Mouse (Mus musculus): Measurements from ENCODE around the gene Praf2. TPM values are rescaled to one million over a fixed set of nuclear protein-coding genes. Genes with fewer than 3 reads are reported as not detected.

Praf2 gene
- 10 to 100 TPM; 23.5 to 24.1 TPM for polyA plus RNA-seq (2017; shearing (Covaris generic))

GRCm38 (mm10) chrX:7728215-7728921, at the start of gene Praf2:
Gene Praf2 (plus strand): TSS chrX:7728439.

GRCm38 (mm10) chrX:7680864-7681263, 47.4 kb upstream of the Praf2 start, which contains the start of gene Magix:
Gene Magix (minus strand): TSS chrX:7681251.

GRCm38 (mm10) chrX:7696954-7697381, 31.3 kb upstream of the Praf2 start, which contains the start of gene Gpkow:
Gene Gpkow (plus strand): TSS chrX:7697131.

GRCm38 (mm10) chrX:7714135-7714899, 13.9 kb upstream of the Praf2 start, which contains the start of gene Wdr45:
Gene Wdr45 (plus strand): TSS chrX:7714333.

GRCm38 (mm10) chrX:7721514-7722281, 6.5 kb upstream of the Praf2 start, which contains the start of gene Gm45208:
Gene Gm45208 (plus strand): TSS chrX:7722245.

GRCm38 (mm10) chrX:7750432-7751116, 22.3 kb downstream of the Praf2 start, which contains the start of gene Ccdc120:
Gene Ccdc120 (minus strand): TSS chrX:7750905.

GRCm38 (mm10) chrX:7762137-7762920, 34.1 kb downstream of the Praf2 start, which contains the start of gene Tfe3:
Gene Tfe3 (plus strand): TSS chrX:7762560.

Other genes starting within 250 kb of the Praf2 start
- 100 to 1,000 TPM; 131 to 160 TPM for gene Foxp3, start 154.8 kb upstream of the Praf2 start, polyA plus RNA-seq (2017; shearing (Covaris generic))
- 10 to 100 TPM; 13.0 to 20.2 TPM for gene Ppp1r3f, start 154.2 kb upstream of the Praf2 start, polyA plus RNA-seq (2017; shearing (Covaris generic))
- 10 to 100 TPM; 14.3 to 20.4 TPM for gene Ccdc22, start 122.9 kb upstream of the Praf2 start, polyA plus RNA-seq (2017; shearing (Covaris generic))
- not detected for gene Cacna1f, start 121.4 kb upstream of the Praf2 start, polyA plus RNA-seq (2017; shearing (Covaris generic))
- gene Syp, start 90.0 kb upstream of the Praf2 start, polyA plus RNA-seq (2017; shearing (Covaris generic)), result 10 to 100 TPM in 1 of 2 experiments, 1 to 10 TPM in 1; 9.8 to 11.2 TPM
- gene Prickle3, start 71.2 kb upstream of the Praf2 start, polyA plus RNA-seq (2017; shearing (Covaris generic)), result 10 to 100 TPM; 20.7 to 26.7 TPM
- gene Plp2, start 57.0 kb upstream of the Praf2 start, polyA plus RNA-seq (2017; shearing (Covaris generic)), result 100 to 1,000 TPM; 131 to 140 TPM
- gene Magix, start 47.2 kb upstream of the Praf2 start, polyA plus RNA-seq (2017; shearing (Covaris generic)), result under 1 TPM; 0.07 to 0.15 TPM
- 10 to 100 TPM; 53.2 to 55.6 TPM for gene Gpkow, start 31.3 kb upstream of the Praf2 start, polyA plus RNA-seq (2017; shearing (Covaris generic))
- 10 to 100 TPM; 79.2 to 82.1 TPM for gene Wdr45, start 14.1 kb upstream of the Praf2 start, polyA plus RNA-seq (2017; shearing (Covaris generic))
- not detected for gene Gm45208, start 6.2 kb upstream of the Praf2 start, polyA plus RNA-seq (2017; shearing (Covaris generic))
- not detected for gene Ccdc120, start 22.5 kb downstream of the Praf2 start, polyA plus RNA-seq (2017; shearing (Covaris generic))
- 10 to 100 TPM; 25.7 to 39.5 TPM for gene Tfe3, start 34.1 kb downstream of the Praf2 start, polyA plus RNA-seq (2017; shearing (Covaris generic))
- gene Gripap1, start 61.3 kb downstream of the Praf2 start, polyA plus RNA-seq (2017; shearing (Covaris generic)), result 10 to 100 TPM; 74.5 to 78.6 TPM
- under 1 TPM; 0.21 to 0.61 TPM for gene Kcnd1, start 93.8 kb downstream of the Praf2 start, polyA plus RNA-seq (2017; shearing (Covaris generic))
- 100 to 1,000 TPM; 135 to 174 TPM for gene Otud5, start 112.9 kb downstream of the Praf2 start, polyA plus RNA-seq (2017; shearing (Covaris generic))
- gene Pim2, start 149.8 kb downstream of the Praf2 start, polyA plus RNA-seq (2017; shearing (Covaris generic)), result 100 to 1,000 TPM in 1 of 2 experiments, 10 to 100 TPM in 1; 57.1 to 169 TPM
- 10 to 100 TPM; 21.5 to 29.9 TPM for gene Slc35a2, start 155.6 kb downstream of the Praf2 start, polyA plus RNA-seq (2017; shearing (Covaris generic))
- gene Pqbp1, start 170.8 kb downstream of the Praf2 start, polyA plus RNA-seq (2017; shearing (Covaris generic)), result 100 to 1,000 TPM in 1 of 2 experiments, 10 to 100 TPM in 1; 99.4 to 142 TPM
- gene Timm17b, start 170.9 kb downstream of the Praf2 start, polyA plus RNA-seq (2017; shearing (Covaris generic)), result 100 to 1,000 TPM; 122 to 162 TPM
- not detected for gene Gm10491, start 179.4 kb downstream of the Praf2 start, polyA plus RNA-seq (2017; shearing (Covaris generic))
- gene Gm10490, start 181.1 kb downstream of the Praf2 start, polyA plus RNA-seq (2017; shearing (Covaris generic)), result not detected
- not detected for gene Pcsk1n, start 191.4 kb downstream of the Praf2 start, polyA plus RNA-seq (2017; shearing (Covaris generic))
- gene Eras, start 200.2 kb downstream of the Praf2 start, polyA plus RNA-seq (2017; shearing (Covaris generic)), result not detected
- gene Hdac6, start 219.4 kb downstream of the Praf2 start, polyA plus RNA-seq (2017; shearing (Covaris generic)), result 10 to 100 TPM; 10.8 to 15.6 TPM
- gene Gata1, start 249.6 kb downstream of the Praf2 start, polyA plus RNA-seq (2017; shearing (Covaris generic)), result 10 to 100 TPM; 23.4 to 63.7 TPM

Measured in activated CD4-positive, CD25-positive, alpha-beta regulatory T cell (primary cell).